Mouse (Mus musculus): Measurements from ENCODE around the gene Adam21. TPM values are rescaled to one million over a fixed set of nuclear protein-coding genes. Genes with fewer than 3 reads are reported as not detected.
A peak's percentile ranks its signal among the peaks of the same experiment; 100 is the strongest.

Adam21 gene
- 0.90 and 1.1 TPM in 2 replicates for polyA plus RNA-seq (2014; fragmentation: Nextera tagmentation; extraction: Ambion mirVana)

DNA sequence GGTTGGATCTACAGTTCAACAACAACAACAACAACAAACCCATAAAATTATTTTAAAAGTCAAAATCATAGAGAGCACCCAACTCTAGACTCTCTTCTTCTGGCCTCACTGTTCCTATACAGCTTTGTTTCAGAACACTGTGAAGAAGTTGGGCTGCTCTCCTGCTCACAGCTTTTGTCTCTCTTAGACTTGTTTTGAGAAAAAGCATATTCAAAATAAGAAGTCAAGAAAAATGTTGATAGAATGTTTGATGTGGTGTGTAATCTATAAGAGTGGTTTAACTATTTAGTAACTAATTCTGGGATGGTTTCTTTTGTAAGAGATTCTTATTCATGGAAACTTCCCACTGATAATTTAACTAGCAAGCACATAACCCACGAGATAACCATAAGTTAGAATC lies at the start of gene Adam21:
Gene Adam21 (minus strand): TSS at position 101 of the 400 bp plus-strand sequence.
- WGBS, result 95% methylated on average over 1 of the region's 1 CpGs
- H3K4me1 ChIP-seq (replicated peaks; ENCODE audit: control insufficient read depth, insufficient read depth, low read length), result no peaks in the 10 kb centered on the region
- no peaks in the 10 kb centered on the region for H3K27me3 ChIP-seq (ENCODE audit: control insufficient read depth, insufficient read depth, low read length)
- no peaks in the 10 kb centered on the region for H3K9me3 ChIP-seq (ENCODE audit: control insufficient read depth, low read length)
- no peak for DNase-seq (ENCODE audit: low spot score)
- H3K9ac ChIP-seq, result no peak within 1 kb of the TSS
- no peak within 1 kb of the TSS for H3K4me3 ChIP-seq (replicated peaks; ENCODE audit: low read length)
- no peak within 1 kb of the TSS for H3K27ac ChIP-seq
- H3K4me2 ChIP-seq (replicated peaks), result no peak within 1 kb of the TSS
- no peak for ATAC-seq (ENCODE audit: low FRiP score)
- peaks cover 19% of the 10 kb centered on the region for H3K36me3 ChIP-seq (replicated peaks; ENCODE audit: control insufficient read depth, insufficient read depth)

DNA sequence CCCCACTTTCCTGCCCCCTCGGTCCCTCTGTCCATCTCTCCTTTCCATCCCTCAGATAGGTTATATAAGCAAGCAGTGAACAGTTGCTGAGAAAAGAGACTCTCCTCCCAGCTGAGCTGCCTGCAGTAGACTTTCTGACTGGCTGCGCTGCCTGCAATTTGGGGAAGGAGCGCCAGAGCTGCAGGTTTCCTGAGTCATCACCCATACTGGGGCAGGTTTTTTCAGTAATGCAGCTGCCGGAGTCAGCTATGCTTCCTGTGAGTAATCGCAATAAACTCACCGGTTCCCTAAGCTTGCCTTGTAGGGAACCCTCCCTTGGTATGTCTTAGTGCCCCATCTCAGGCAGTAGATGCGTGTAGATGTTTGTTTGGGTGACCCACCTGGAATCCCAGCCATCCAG lies 48.7 kb upstream of the Adam21 start:
- Histone ChIP-seq H3K27me3 (ENCODE audit: control insufficient read depth, insufficient read depth, low read length) (no peaks in the 10 kb centered on the region), H3K4me3 (replicated peaks; ENCODE audit: low read length) (no peak overlapping the region), H3K9ac (no peak overlapping the region), H3K27ac (no peak overlapping the region), H3K9me3 (ENCODE audit: control insufficient read depth, low read length) (no peaks in the 10 kb centered on the region), H3K36me3 (replicated peaks; ENCODE audit: control insufficient read depth, insufficient read depth) (no peaks in the 10 kb centered on the region), H3K4me1 (replicated peaks; ENCODE audit: control insufficient read depth, insufficient read depth, low read length) (no peaks in the 10 kb centered on the region), H3K4me2 (replicated peaks) (no peak overlapping the region)
- WGBS, result 66% methylated on average over 7 of the region's 7 CpGs
- ATAC-seq (ENCODE audit: low FRiP score) (no peak), DNase-seq (ENCODE audit: low spot score) (no peak)

DNA sequence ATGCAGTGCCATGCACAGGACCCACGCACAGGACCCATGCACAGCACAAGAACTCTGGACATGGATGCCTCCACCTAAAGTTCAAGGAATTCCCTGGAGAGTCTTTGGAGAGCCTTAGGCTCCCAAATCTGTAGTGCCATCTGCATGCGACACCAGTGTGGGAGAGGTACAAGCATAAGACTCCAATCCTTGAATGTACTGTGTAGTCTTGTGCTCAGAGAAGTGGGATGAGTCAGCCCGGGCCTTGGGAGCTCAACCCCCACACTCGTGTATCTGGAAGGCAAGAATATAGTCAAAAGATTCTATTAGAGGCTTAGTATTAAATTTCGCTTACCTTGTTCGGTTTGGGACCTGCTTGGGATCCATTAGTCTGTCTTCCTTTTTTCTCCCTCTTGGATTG lies 47.5 kb upstream of the Adam21 start:
- no peaks in the 10 kb centered on the region for H3K4me1 ChIP-seq (replicated peaks; ENCODE audit: control insufficient read depth, insufficient read depth, low read length)
- no peak overlapping the region for H3K4me2 ChIP-seq (replicated peaks)
- H3K36me3 ChIP-seq (replicated peaks; ENCODE audit: control insufficient read depth, insufficient read depth), result no peaks in the 10 kb centered on the region
- 88% methylated on average over 6 of the region's 6 CpGs for WGBS
- H3K4me3 ChIP-seq (replicated peaks; ENCODE audit: low read length), result no peak overlapping the region
- ATAC-seq (ENCODE audit: low FRiP score), result no peak
- H3K27ac ChIP-seq, result no peak overlapping the region
- H3K9me3 ChIP-seq (ENCODE audit: control insufficient read depth, low read length), result no peaks in the 10 kb centered on the region
- H3K9ac ChIP-seq, result no peak overlapping the region
- no peak for DNase-seq (ENCODE audit: low spot score)
- no peaks in the 10 kb centered on the region for H3K27me3 ChIP-seq (ENCODE audit: control insufficient read depth, insufficient read depth, low read length)

DNA sequence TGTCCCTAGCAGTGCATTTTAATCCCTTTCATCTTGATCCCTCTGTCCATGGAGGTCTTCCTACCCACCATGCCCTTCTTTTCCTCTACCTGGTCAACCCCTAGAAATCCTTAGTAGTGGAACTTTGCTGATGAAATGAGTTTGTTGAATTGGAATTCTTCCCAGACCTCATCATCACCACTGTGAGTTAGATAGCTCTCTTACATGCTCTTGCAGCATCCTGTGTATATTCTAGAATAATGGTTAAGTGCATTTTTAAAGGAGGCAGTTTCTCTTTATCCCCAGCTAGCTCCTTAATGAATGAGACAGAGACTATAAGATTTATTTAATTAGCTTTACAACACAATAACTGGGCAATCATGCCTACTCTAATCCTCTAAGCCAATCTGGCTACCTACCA lies 41.2 kb upstream of the Adam21 start:
- Histone ChIP-seq H3K9me3 (ENCODE audit: control insufficient read depth, low read length) (no peaks in the 10 kb centered on the region), H3K27ac (no peak overlapping the region), H3K4me2 (replicated peaks) (no peak overlapping the region), H3K4me3 (replicated peaks; ENCODE audit: low read length) (no peak overlapping the region), H3K4me1 (replicated peaks; ENCODE audit: control insufficient read depth, insufficient read depth, low read length) (no peaks in the 10 kb centered on the region), H3K9ac (no peak overlapping the region), H3K27me3 (ENCODE audit: control insufficient read depth, insufficient read depth, low read length) (no peaks in the 10 kb centered on the region), H3K36me3 (replicated peaks; ENCODE audit: control insufficient read depth, insufficient read depth) (no peaks in the 10 kb centered on the region)
- ATAC-seq (ENCODE audit: low FRiP score) (no peak), DNase-seq (ENCODE audit: low spot score) (no peak)

DNA sequence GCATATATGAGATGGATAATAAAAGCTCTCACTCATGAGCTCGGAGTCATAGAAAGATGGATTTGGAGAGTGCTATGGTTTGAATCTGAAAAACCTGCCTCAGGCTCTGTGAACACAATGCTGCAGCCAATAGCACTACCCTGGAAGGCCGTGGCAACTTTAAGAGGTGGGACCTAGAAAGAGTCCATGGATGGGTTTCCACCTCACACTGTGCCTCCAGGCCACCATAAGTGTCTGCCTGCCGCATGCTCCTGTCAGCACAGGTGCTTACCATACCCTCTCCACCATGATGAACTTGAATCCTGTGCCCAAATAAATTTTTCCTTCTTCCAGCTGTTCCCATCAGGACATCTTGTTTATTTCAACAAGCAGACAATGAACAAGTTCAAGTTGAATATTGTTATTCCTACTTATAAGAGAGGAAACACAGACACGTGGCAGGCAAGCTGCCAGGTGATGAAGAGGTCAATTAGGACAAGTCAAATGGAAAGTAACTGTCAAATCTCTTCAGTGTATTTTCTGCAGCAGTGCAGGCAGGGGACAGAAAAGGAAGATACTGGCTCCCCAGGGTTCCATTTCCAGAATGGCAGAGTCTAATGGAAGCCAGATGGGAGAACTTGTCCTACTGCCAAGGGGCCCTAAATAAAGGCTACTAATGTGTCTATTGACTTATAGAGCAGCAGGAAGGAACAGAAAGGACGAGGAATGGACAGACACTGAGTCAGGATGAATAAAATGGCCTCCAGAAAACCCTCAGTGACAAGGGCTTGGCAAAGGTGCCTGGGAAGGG lies 36.9 kb upstream of the Adam21 start:
- H3K4me3 ChIP-seq (replicated peaks; ENCODE audit: low read length), result no peak overlapping the region
- no peak for DNase-seq (ENCODE audit: low spot score)
- H3K27ac ChIP-seq, result no peak overlapping the region
- H3K4me1 ChIP-seq (replicated peaks; ENCODE audit: control insufficient read depth, insufficient read depth, low read length), result no peaks in the 10 kb centered on the region
- H3K4me2 ChIP-seq (replicated peaks), result no peak overlapping the region
- ATAC-seq (ENCODE audit: low FRiP score), result no peak
- 59% methylated on average over 5 of the region's 5 CpGs for WGBS
- H3K27me3 ChIP-seq (ENCODE audit: control insufficient read depth, insufficient read depth, low read length), result no peaks in the 10 kb centered on the region
- H3K9ac ChIP-seq, result no peak overlapping the region
- H3K36me3 ChIP-seq (replicated peaks; ENCODE audit: control insufficient read depth, insufficient read depth), result no peaks in the 10 kb centered on the region
- H3K9me3 ChIP-seq (ENCODE audit: control insufficient read depth, low read length), result no peaks in the 10 kb centered on the region

- Histone ChIP-seq H3K4me2 (replicated peaks) (no peak overlapping the region), H3K9me3 (ENCODE audit: control insufficient read depth, low read length) (no peaks in the 10 kb centered on the region), H3K4me3 (replicated peaks; ENCODE audit: low read length) (no peak overlapping the region), H3K9ac (no peak overlapping the region), H3K27ac (no peak overlapping the region), H3K36me3 (replicated peaks; ENCODE audit: control insufficient read depth, insufficient read depth) (no peaks in the 10 kb centered on the region), H3K4me1 (replicated peaks; ENCODE audit: control insufficient read depth, insufficient read depth, low read length) (peaks cover 8% of the 10 kb centered on the region), H3K27me3 (ENCODE audit: control insufficient read depth, insufficient read depth, low read length) (no peaks in the 10 kb centered on the region)
- WGBS, result 85% methylated on average over 8 of the region's 8 CpGs
- no peak for DNase-seq (ENCODE audit: low spot score)
- no peak for ATAC-seq (ENCODE audit: low FRiP score)
These were observed 28.4 kb upstream of the Adam21 start for GRCm38 (mm10) chr12:81596547-81597262.

DNA sequence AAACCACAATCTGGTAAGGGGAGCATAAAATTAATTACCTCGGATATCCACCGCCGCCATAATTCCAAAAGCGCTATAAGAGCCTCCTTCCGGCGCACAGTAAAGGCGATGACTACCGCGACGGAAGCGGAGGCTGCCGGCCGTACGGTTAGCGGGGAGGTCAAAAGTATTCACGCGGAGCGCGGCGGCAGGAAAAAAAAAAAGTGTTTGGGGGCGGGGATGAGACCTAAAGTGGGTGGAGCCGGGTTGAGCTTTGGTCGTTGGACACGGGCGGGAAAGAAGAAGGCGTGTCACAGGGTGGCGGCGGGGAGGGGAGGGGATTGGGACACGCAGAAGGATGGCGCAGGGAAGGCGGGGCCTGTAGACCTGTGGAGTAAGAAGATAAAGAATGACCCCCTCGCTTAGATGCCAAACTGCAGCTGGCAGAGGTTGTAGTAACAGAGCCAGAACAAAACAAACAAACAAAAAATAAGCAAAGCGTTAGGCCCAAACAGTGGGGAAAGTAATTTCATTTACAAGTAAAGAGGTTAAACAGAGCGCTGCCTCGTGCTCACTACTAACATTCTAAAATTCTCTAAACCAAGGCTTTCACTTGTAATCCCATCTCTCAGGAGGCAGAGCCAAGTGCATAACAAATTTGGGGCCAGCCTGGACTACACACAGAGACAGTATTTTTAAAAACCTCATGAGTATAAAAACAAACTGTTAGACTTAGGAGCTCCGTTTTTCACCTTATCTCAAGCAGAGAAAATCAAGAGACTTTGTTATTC lies 26.8 kb upstream of the Adam21 start, which contains the start of gene Med6:
Gene Med6 (minus strand): TSS at position 107 of the 770 bp plus-strand sequence.
- 4% methylated on average over 36 of the region's 36 CpGs for WGBS
- peak; percentile 99 for ATAC-seq (ENCODE audit: low FRiP score)
- Histone ChIP-seq H3K4me1 (replicated peaks; ENCODE audit: control insufficient read depth, insufficient read depth, low read length) (peaks cover 8% of the 10 kb centered on the region), H3K27ac (peak within 1 kb of the TSS; percentile 64), H3K36me3 (replicated peaks; ENCODE audit: control insufficient read depth, insufficient read depth) (peaks cover 12% of the 10 kb centered on the region), H3K4me2 (replicated peaks) (peak within 1 kb of the TSS; percentile 76), H3K9ac (peak within 1 kb of the TSS; percentile 86), H3K27me3 (ENCODE audit: control insufficient read depth, insufficient read depth, low read length) (no peaks in the 10 kb centered on the region), H3K4me3 (replicated peaks; ENCODE audit: low read length) (peak within 1 kb of the TSS; percentile 94), H3K9me3 (ENCODE audit: control insufficient read depth, low read length) (no peaks in the 10 kb centered on the region)
- DNase-seq (ENCODE audit: low spot score), result peak; percentile 99

- no peaks in the 10 kb centered on the region for H3K9me3 ChIP-seq (ENCODE audit: control insufficient read depth, low read length)
- no peak overlapping the region for H3K27ac ChIP-seq
- no peaks in the 10 kb centered on the region for H3K27me3 ChIP-seq (ENCODE audit: control insufficient read depth, insufficient read depth, low read length)
- 77% methylated on average over 5 of the region's 5 CpGs for WGBS
- peaks cover 15% of the 10 kb centered on the region for H3K36me3 ChIP-seq (replicated peaks; ENCODE audit: control insufficient read depth, insufficient read depth)
- no peak overlapping the region for H3K4me2 ChIP-seq (replicated peaks)
- H3K4me1 ChIP-seq (replicated peaks; ENCODE audit: control insufficient read depth, insufficient read depth, low read length), result no peaks in the 10 kb centered on the region
- H3K4me3 ChIP-seq (replicated peaks; ENCODE audit: low read length), result no peak overlapping the region
- DNase-seq (ENCODE audit: low spot score) (no peak), ATAC-seq (ENCODE audit: low FRiP score) (no peak)
- no peak overlapping the region for H3K9ac ChIP-seq
These were observed 343 bp downstream of the Adam21 start for GRCm38 (mm10) chr12:81567931-81568330.

DNA sequence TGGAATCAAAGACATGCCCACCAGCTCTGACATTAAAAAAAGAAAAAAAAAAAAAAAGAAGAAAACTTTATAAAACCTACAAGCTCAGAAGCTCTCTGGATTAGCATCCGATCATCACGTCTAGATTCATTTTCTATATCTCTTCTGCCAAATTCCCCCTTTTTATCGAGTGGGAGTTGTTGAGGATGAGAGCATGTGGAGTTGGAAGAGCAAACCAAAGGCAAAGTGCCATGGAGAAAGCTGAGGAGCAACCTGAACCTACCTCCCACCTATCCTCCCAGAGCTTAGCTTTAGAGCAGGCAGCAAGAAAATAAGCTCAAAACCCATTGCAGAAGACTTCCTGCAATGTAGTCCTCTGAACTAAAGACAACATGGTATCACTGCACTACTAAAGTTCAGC lies 4.1 kb downstream of the Adam21 start:
- Histone ChIP-seq H3K27me3 (ENCODE audit: control insufficient read depth, insufficient read depth, low read length) (no peaks in the 10 kb centered on the region), H3K9me3 (ENCODE audit: control insufficient read depth, low read length) (no peaks in the 10 kb centered on the region), H3K4me3 (replicated peaks; ENCODE audit: low read length) (no peak overlapping the region), H3K4me2 (replicated peaks) (no peak overlapping the region), H3K36me3 (replicated peaks; ENCODE audit: control insufficient read depth, insufficient read depth) (no peaks in the 10 kb centered on the region), H3K4me1 (replicated peaks; ENCODE audit: control insufficient read depth, insufficient read depth, low read length) (no peaks in the 10 kb centered on the region), H3K9ac (no peak overlapping the region), H3K27ac (no peak overlapping the region)
- ATAC-seq (ENCODE audit: low FRiP score), result no peak
- DNase-seq (ENCODE audit: low spot score), result no peak
- WGBS, result 95% methylated on average over 3 of the region's 3 CpGs

All from hindbrain, embryonic 14.5 days (tissue).